Mouse (Mus musculus) liver, postnatal 0 days (tissue): ENCODE data around the gene Mettl2.

Experiments used
- CTCF ChIP-seq: sonication (generic); IDR thresholded peaks from 2 replicates; pipeline ENCODE4 v1.5.1; 2016; ENCODE audit warnings: antibody characterized with exemption, low read depth
- EP300 ChIP-seq: IDR thresholded peaks from 2 replicates; pipeline ENCODE4 v1.6.1; 2016; ENCODE audit warnings: antibody characterized with exemption, low read depth, mild to moderate bottlenecking

DNA sequence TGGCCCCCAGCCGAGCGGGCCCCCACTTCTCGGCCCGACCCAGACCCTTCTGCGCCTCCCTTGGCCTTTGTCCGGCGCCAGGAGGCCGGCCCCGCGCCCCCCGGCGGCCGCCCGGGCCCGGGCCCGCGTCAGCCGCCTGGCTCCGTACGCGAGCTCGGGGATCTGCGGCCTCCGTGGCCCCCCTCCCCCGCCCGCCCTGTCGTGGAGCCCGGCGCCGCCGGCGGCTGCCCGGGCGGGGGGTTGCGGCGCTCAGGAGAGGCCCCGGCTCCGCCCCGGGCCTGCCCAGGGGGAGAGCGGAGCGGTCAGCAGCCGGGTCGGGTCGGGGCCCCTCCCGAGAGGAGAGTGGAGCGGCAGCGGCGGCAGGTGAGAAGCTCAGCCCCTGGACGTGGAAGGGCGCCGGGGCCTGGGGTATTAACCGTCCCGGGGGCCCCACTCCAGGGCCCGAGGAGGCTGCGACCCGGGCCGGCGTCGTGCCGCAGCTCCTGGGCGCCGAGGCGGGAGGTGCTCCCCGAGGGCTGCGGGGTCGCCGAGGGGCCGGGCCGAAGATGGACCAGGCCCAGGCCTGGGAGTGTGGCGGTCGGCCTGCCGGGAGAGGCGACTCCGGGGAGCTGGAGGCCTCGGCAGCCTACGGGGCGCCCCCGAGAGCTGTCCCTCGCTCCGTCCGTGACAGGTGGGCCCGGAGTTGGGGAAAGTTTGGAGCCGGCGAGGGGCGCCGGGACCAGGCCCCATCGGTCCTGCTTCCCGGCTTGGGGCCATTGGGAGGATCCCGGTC is 55.6 kb downstream of the Mettl2 start:
- no peak for TF ChIP-seq CTCF
- TF ChIP-seq EP300, result no peak
